Mouse (Mus musculus): Measurements from ENCODE around the gene Enpp3.

DNA sequence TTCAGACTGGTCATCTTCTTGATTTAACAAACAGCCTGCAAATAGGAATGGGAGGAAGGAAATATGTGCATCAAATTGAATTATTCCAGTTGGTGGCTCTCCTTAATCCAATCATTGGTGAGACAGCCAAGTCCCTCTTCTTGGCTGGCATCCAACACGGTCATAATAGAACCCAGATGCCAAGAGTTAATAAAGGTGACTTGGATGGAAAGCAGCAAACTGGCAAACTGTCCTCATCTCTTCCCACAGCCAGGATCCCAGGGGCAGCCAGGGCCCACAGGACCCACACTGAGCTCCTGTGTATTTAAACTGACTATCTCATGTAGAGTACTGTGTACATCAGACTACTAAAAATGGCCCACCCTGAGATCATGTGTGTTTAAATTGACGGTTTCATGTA lies 104.2 kb downstream of the Enpp3 start:
- TF ChIP-seq CTCF (IDR thresholded peaks at IDR 0.05; ENCODE audit: low read depth, low read length) (no peak), POLR2A (IDR thresholded peaks at IDR 0.05; ENCODE audit: extremely low read depth, insufficient read depth, low read length) (no peak)
